Mouse (Mus musculus): Measurements from ENCODE around the gene Hao2. TPM values are rescaled to one million over a fixed set of nuclear protein-coding genes. Genes with fewer than 3 reads are reported as not detected.

Gene Hao2
- total and polyA plus RNA-seq, 3 experiments, result not detected

DNA sequence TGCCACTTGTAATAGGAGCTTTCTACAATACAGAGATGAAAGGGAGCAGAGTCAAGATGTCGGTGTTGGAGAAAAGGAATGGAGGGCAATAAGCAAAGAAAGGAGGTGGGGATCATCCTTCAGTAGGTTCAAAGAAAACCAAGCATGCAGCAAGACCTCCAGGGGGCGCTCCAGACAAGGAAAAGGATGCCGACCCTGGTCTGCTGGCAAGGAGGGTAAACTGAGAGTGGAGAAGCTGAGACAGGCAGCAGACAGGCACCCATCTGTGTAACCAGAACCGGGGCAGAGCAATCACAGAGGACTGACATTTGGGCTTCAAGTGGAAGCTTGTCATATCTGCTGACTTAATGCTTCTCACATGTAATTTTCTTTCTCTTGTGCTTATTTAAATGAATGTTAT, 22.6 kb upstream of the Hao2 start:
- TF ChIP-seq CTCF (IDR thresholded peaks at IDR 0.05) (peak; percentile 69), POLR2A (IDR thresholded peaks at IDR 0.05; ENCODE audit: insufficient read depth, low read depth, low read length) (no peak)
- no peak overlapping the region for H3K9ac ChIP-seq (ENCODE audit: low read depth, low read length)
- intact Hi-C loops (cut with DNase I), result no loop called here

DNA sequence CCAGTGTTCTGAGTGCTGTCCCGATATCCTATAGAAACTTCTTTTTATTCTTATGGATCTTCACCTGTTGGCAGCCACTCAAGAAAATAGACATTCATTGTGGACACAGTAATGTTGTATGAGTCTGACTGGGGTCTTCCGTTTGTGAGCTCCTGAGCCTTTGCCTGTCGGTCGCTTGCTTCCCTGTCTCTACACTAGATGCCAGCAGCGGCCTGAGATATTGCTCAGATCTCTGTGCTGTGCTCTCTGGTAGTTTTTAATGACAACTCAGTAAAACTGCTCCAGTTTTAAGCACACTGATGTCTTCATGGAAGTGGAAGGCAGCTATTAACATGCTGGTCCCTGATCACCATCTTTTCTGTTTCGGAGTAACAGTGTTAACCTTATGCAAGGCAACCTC, 20.6 kb upstream of the Hao2 start:
- Histone ChIP-seq H3K9ac (ENCODE audit: low read depth, low read length) (no peak overlapping the region), H3K4me1 (ENCODE audit: control insufficient read depth, insufficient read depth, low read length) (no peaks in the 10 kb centered on the region), H3K36me3 (ENCODE audit: control insufficient read depth, insufficient read depth, low read length) (no peaks in the 10 kb centered on the region), H3K4me3 (no peak overlapping the region), H3K79me2 (replicated peaks; ENCODE audit: control insufficient read depth, insufficient read depth, low read length) (no peaks in the 10 kb centered on the region), H3K27me3 (ENCODE audit: control insufficient read depth, insufficient read depth, low read length) (no peaks in the 10 kb centered on the region), H3K27ac (no peak overlapping the region)
- intact Hi-C loops (cut with DNase I), result no loop called here
- DNase-seq, result no peak
- TF ChIP-seq EP300 (IDR thresholded peaks at IDR 0.05; ENCODE audit: insufficient read depth, low read depth, low read length) (no peak), POLR2A (IDR thresholded peaks at IDR 0.05; ENCODE audit: insufficient read depth, low read depth, low read length) (no peak), CTCF (IDR thresholded peaks at IDR 0.05) (no peak)
- 74% methylated on average over 6 of the region's 6 CpGs for WGBS

More for the DNA sequence above, 22.6 kb upstream of the Hao2 start:
- no peaks in the 10 kb centered on the region for H3K36me3 ChIP-seq (ENCODE audit: control insufficient read depth, insufficient read depth, low read length)
- no peaks in the 10 kb centered on the region for H3K79me2 ChIP-seq (replicated peaks; ENCODE audit: control insufficient read depth, insufficient read depth, low read length)
- peak in 1 of 2 experiments; percentile 21 for DNase-seq
- no peak overlapping the region for H3K4me3 ChIP-seq
- no peaks in the 10 kb centered on the region for H3K27me3 ChIP-seq (ENCODE audit: control insufficient read depth, insufficient read depth, low read length)
- no peak overlapping the region for H3K27ac ChIP-seq
- WGBS, result 8% methylated on average over 4 of the region's 4 CpGs
- H3K4me1 ChIP-seq (ENCODE audit: control insufficient read depth, insufficient read depth, low read length), result no peaks in the 10 kb centered on the region

DNA sequence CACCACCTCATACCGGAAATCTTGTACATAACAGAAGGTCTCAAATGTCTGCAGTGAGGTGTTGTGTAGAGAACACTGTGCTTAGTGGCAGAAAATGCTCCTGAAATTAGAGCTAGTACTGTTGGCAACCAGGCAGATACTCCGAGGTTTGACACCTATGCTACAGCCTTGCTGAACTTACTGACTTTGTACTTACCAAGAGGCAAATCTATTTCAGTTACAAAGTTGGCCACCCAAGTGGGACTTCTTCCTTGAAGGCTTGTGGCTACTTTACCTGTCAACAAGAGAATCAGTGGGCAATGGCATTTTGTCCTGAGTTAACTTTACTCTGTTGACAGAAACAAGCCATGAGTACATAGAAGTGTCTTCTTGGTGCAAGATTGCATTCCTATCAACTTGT, 4.6 kb upstream of the Hao2 start:
- no peak overlapping the region for H3K9ac ChIP-seq (ENCODE audit: low read depth, low read length)
- H3K27me3 ChIP-seq (ENCODE audit: control insufficient read depth, insufficient read depth, low read length), result no peaks in the 10 kb centered on the region
- DNase-seq, result no peak
- TF ChIP-seq CTCF (IDR thresholded peaks at IDR 0.05) (no peak), EP300 (IDR thresholded peaks at IDR 0.05; ENCODE audit: insufficient read depth, low read depth, low read length) (no peak), POLR2A (IDR thresholded peaks at IDR 0.05; ENCODE audit: insufficient read depth, low read depth, low read length) (no peak)
- 85% methylated on average over 2 of the region's 2 CpGs for WGBS
- no peak overlapping the region for H3K27ac ChIP-seq
- intact Hi-C loops (cut with DNase I), result loop anchor here (5.0 to 10.0 kb wide), 2 partner anchors 80 to 1037 kb away; no protein-coding TSS in a partner anchor
- no peaks in the 10 kb centered on the region for H3K4me1 ChIP-seq (ENCODE audit: control insufficient read depth, insufficient read depth, low read length)
- no peaks in the 10 kb centered on the region for H3K79me2 ChIP-seq (replicated peaks; ENCODE audit: control insufficient read depth, insufficient read depth, low read length)
- no peaks in the 10 kb centered on the region for H3K36me3 ChIP-seq (ENCODE audit: control insufficient read depth, insufficient read depth, low read length)
- H3K4me3 ChIP-seq, result no peak overlapping the region

DNA sequence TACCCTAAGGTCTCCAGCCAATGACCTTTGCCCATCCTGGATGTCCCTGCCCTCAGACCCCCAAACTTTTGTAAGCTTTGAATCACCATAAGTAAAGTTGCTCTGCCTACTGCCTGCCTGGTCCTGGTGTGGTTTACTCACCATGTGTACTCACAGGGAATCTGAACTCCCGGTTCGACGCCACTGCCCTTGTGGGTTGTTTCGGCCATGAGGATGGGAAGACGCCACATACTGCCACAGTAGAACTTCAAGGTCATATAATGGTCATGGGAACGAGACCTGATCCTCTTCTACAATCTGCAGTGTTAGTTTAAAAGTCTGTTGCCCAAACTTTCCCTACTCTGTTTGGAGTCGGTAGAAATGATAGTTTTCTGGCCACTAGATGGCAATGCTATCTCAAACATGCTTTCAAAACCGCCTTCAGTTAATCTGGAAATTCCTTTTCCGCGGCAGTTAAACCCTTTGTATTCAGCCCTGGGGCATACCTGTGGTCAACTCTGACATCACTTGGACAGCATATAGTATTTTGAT, 2.1 kb upstream of the Hao2 start:
- no peaks in the 10 kb centered on the region for H3K79me2 ChIP-seq (replicated peaks; ENCODE audit: control insufficient read depth, insufficient read depth, low read length)
- WGBS, result 39% methylated on average over 10 of the region's 10 CpGs
- H3K9ac ChIP-seq (ENCODE audit: low read depth, low read length), result no peak overlapping the region
- H3K36me3 ChIP-seq (ENCODE audit: control insufficient read depth, insufficient read depth, low read length), result no peaks in the 10 kb centered on the region
- H3K27ac ChIP-seq, result no peak overlapping the region
- TF ChIP-seq CTCF (IDR thresholded peaks at IDR 0.05), result peak; percentile 60
- TF ChIP-seq POLR2A (IDR thresholded peaks at IDR 0.05; ENCODE audit: insufficient read depth, low read depth, low read length), result no peak
- no peaks in the 10 kb centered on the region for H3K4me1 ChIP-seq (ENCODE audit: control insufficient read depth, insufficient read depth, low read length)
- DNase-seq, result no peak
- intact Hi-C loops (cut with DNase I), result loop anchor here (5.0 to 10.0 kb wide), 2 partner anchors 82 to 1040 kb away; no protein-coding TSS in a partner anchor
- H3K4me3 ChIP-seq, result no peak overlapping the region
- no peaks in the 10 kb centered on the region for H3K27me3 ChIP-seq (ENCODE audit: control insufficient read depth, insufficient read depth, low read length)

DNA sequence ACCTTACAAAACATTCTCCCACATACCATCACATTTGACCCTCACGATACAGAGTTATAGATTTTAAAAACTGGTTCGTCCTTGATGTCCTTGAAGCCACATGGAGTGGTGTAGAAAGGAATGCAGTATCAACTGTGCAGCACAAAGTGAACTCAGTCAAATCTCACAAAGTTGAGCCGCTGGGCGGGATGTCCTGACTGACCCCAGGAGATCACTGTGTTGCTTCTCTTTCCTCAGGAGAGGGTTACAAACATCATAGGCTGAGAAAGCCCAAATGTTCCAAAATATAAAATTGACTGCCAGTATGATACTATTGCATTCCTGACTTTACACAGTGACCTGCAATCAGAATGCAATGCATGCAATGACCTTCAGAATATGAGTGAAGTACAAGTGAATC, 2.6 kb downstream of the Hao2 start:
- no peaks in the 10 kb centered on the region for H3K4me1 ChIP-seq (ENCODE audit: control insufficient read depth, insufficient read depth, low read length)

DNA sequence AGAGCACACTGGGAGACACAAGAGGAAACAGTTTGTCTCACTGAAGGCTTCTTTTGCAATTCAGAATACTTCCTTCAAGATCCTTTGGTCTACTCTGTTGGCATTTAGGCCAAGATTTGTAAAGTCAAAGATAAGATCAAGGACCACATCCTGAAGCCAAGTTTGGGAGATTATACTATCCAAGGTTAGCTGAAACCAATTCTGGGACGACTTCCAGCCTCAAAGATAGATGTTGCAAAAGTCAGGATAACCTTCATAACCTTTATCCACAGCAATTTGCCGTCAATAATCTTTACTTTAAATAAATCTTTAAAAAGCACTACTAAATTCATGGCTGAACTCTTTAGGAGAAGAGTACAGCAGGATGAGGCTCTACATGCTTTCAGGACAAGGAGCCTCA, 4.8 kb downstream of the Hao2 start:
- 48% methylated on average over 2 of the region's 2 CpGs for WGBS
- no peaks in the 10 kb centered on the region for H3K36me3 ChIP-seq (ENCODE audit: control insufficient read depth, insufficient read depth, low read length)
- intact Hi-C loops (cut with DNase I), result no loop called here
- H3K4me3 ChIP-seq, result no peak overlapping the region
- no peaks in the 10 kb centered on the region for H3K27me3 ChIP-seq (ENCODE audit: control insufficient read depth, insufficient read depth, low read length)
- no peaks in the 10 kb centered on the region for H3K4me1 ChIP-seq (ENCODE audit: control insufficient read depth, insufficient read depth, low read length)
- H3K27ac ChIP-seq, result no peak overlapping the region
- no peak overlapping the region for H3K9ac ChIP-seq (ENCODE audit: low read depth, low read length)
- TF ChIP-seq CTCF (IDR thresholded peaks at IDR 0.05), result no peak
- TF ChIP-seq EP300 (IDR thresholded peaks at IDR 0.05; ENCODE audit: insufficient read depth, low read depth, low read length), result no peak
- no peak for TF ChIP-seq POLR2A (IDR thresholded peaks at IDR 0.05; ENCODE audit: insufficient read depth, low read depth, low read length)
- H3K79me2 ChIP-seq (replicated peaks; ENCODE audit: control insufficient read depth, insufficient read depth, low read length), result no peaks in the 10 kb centered on the region
- DNase-seq, result no peak

More for the DNA sequence above, 2.6 kb downstream of the Hao2 start:
- intact Hi-C loops (cut with DNase I), result loop anchor here (10.0 kb wide), 1 partner anchor 1044 kb away; no protein-coding TSS in a partner anchor
- Histone ChIP-seq H3K27me3 (ENCODE audit: control insufficient read depth, insufficient read depth, low read length) (no peaks in the 10 kb centered on the region), H3K79me2 (replicated peaks; ENCODE audit: control insufficient read depth, insufficient read depth, low read length) (no peaks in the 10 kb centered on the region), H3K27ac (no peak overlapping the region), H3K36me3 (ENCODE audit: control insufficient read depth, insufficient read depth, low read length) (no peaks in the 10 kb centered on the region), H3K9ac (ENCODE audit: low read depth, low read length) (no peak overlapping the region), H3K4me3 (no peak overlapping the region)
- TF ChIP-seq POLR2A (IDR thresholded peaks at IDR 0.05; ENCODE audit: insufficient read depth, low read depth, low read length), result no peak
- no peak for TF ChIP-seq CTCF (IDR thresholded peaks at IDR 0.05)
- TF ChIP-seq EP300 (IDR thresholded peaks at IDR 0.05; ENCODE audit: insufficient read depth, low read depth, low read length), result no peak
- no peak for DNase-seq
- 61% methylated on average over 4 of the region's 4 CpGs for WGBS
